Mouse (Mus musculus) embryonic facial prominence, embryonic 12.5 days (tissue): ENCODE results near the gene Tmem263. TPM values are rescaled to one million over a fixed set of nuclear protein-coding genes. Genes with fewer than 3 reads are reported as not detected.

Experiments
- ATAC-seq: fragments of 200-750 bp; cut with Nextera tagmentation; 2 replicates; pipeline ENCODE4 v1.8.0; 2017; ENCODE audit not compliant: insufficient number of reproducible peaks, insufficient read depth, low FRiP score, low TSS enrichment
- H3K27ac ChIP-seq: fragments of 300-500 bp; sonication (generic); 2 replicates; pipeline ENCODE4 v1.5.1; 2016; ENCODE audit warnings: mild to moderate bottlenecking
- H3K27me3 ChIP-seq: fragments of 300-500 bp; sonication (generic); 2 replicates; pipeline ENCODE4 v1.6.1; 2016; ENCODE audit warnings: mild to moderate bottlenecking, moderate library complexity
- H3K36me3 ChIP-seq: fragments of 300-500 bp; sonication (generic); 2 replicates; pipeline ENCODE4 v1.6.1; 2016; ENCODE audit warnings: mild to moderate bottlenecking
- H3K4me1 ChIP-seq: fragments of 300-500 bp; sonication (generic); 2 replicates; pipeline ENCODE4 v1.6.1; 2016
- H3K4me2 ChIP-seq: fragments of 300-500 bp; sonication (generic); replicated peaks from 2 replicates; pipeline ENCODE4 v1.6.1; 2016; ENCODE audit warnings: mild to moderate bottlenecking, moderate library complexity
- H3K4me3 ChIP-seq: fragments of 300-500 bp; sonication (generic); 2 replicates; pipeline ENCODE4 v1.5.1; 2016; ENCODE audit warnings: mild to moderate bottlenecking
- H3K9ac ChIP-seq: fragments of 300-500 bp; sonication (generic); 2 replicates; pipeline ENCODE4 v1.6.1; 2016; ENCODE audit warnings: mild to moderate bottlenecking, moderate library complexity
- H3K9me3 ChIP-seq: fragments of 300-500 bp; sonication (generic); 2 replicates; pipeline ENCODE4 v1.6.1; 2016; ENCODE audit warnings: mild to moderate bottlenecking, moderate library complexity
- WGBS: fragments of 180-500 bp; shearing (Covaris S2); methylation state at CpG from one replicate; pipeline ENCODE4 v1.1.7; 2016; 5-methylcytosine and 5-hydroxymethylcytosine counted together
- polyA plus RNA-seq: library from polyadenylated mRNA; unstranded; fragments of >200 nt; fragmentation: Nextera tagmentation; extraction: Ambion mirVana; gene quantifications from 2 replicates; pipeline ENCODE4 v1.2.1, GENCODE M21; 2016

Tmem263 gene
- polyA plus RNA-seq, 1 experiment from 2014 or later, result 109 TPM

GRCm38 (mm10) chr10:85141465-85141864, 39.0 kb downstream of the Tmem263 start:
- Histone ChIP-seq H3K27me3 (no peaks in the 10 kb centered on the region), H3K4me2 (no peak overlapping the region), H3K9me3 (no peaks in the 10 kb centered on the region), H3K36me3 (peaks cover 7% of the 10 kb centered on the region), H3K4me3 (no peak overlapping the region), H3K27ac (no peak overlapping the region), H3K9ac (no peak overlapping the region), H3K4me1 (no peaks in the 10 kb centered on the region)
- WGBS, result 78% methylated on average over 9 of the region's 9 CpGs
- ATAC-seq, result no peak

- Histone ChIP-seq H3K4me3 (no peak overlapping the region), H3K27ac (no peak overlapping the region), H3K4me2 (no peak overlapping the region), H3K9ac (no peak overlapping the region), H3K4me1 (no peaks in the 10 kb centered on the region), H3K27me3 (no peaks in the 10 kb centered on the region), H3K9me3 (no peaks in the 10 kb centered on the region), H3K36me3 (peaks cover 23% of the 10 kb centered on the region)
- WGBS, result 86% methylated on average over 14 of the region's 14 CpGs
- no peak for ATAC-seq
These were observed 43.9 kb downstream of the Tmem263 start for GRCm38 (mm10) chr10:85146282-85146681.

GRCm38 (mm10) chr10:85149226-85149625, 46.8 kb downstream of the Tmem263 start:
- Histone ChIP-seq H3K9me3 (no peaks in the 10 kb centered on the region), H3K36me3 (peaks cover 23% of the 10 kb centered on the region), H3K9ac (no peak overlapping the region), H3K4me1 (no peaks in the 10 kb centered on the region), H3K27ac (no peak overlapping the region), H3K4me3 (no peak overlapping the region), H3K27me3 (no peaks in the 10 kb centered on the region), H3K4me2 (no peak overlapping the region)
- ATAC-seq, result no peak
- WGBS, result 80% methylated on average over 5 of the region's 5 CpGs

- Histone ChIP-seq H3K9ac (no peak overlapping the region), H3K27me3 (no peaks in the 10 kb centered on the region), H3K36me3 (0 out of 2 replicates have a peak, but pooled peaks cover 6% of the 10 kb centered on the region), H3K4me2 (no peak overlapping the region), H3K4me1 (no peaks in the 10 kb centered on the region), H3K4me3 (no peak overlapping the region), H3K9me3 (no peaks in the 10 kb centered on the region), H3K27ac (no peak overlapping the region)
- no peak for ATAC-seq
- 10% methylated on average over 2 of the region's 2 CpGs for WGBS
These were observed 51.8 kb downstream of the Tmem263 start for GRCm38 (mm10) chr10:85154195-85154594.

GRCm38 (mm10) chr10:85157451-85157850, 55.0 kb downstream of the Tmem263 start:
- H3K27me3 ChIP-seq, result no peaks in the 10 kb centered on the region
- H3K9me3 ChIP-seq, result no peaks in the 10 kb centered on the region
- H3K4me2 ChIP-seq, result no peak overlapping the region
- WGBS, result 88% methylated on average over 7 of the region's 7 CpGs
- H3K9ac ChIP-seq, result no peak overlapping the region
- H3K36me3 ChIP-seq, result no peaks in the 10 kb centered on the region
- H3K27ac ChIP-seq, result no peak overlapping the region
- H3K4me3 ChIP-seq, result no peak overlapping the region
- ATAC-seq, result no peak
- no peaks in the 10 kb centered on the region for H3K4me1 ChIP-seq

GRCm38 (mm10) chr10:85159989-85160619, 57.7 kb downstream of the Tmem263 start:
- Histone ChIP-seq H3K4me1 (no peaks in the 10 kb centered on the region), H3K9me3 (no peaks in the 10 kb centered on the region), H3K4me3 (no peak overlapping the region), H3K27ac (no peak overlapping the region), H3K27me3 (no peaks in the 10 kb centered on the region), H3K36me3 (no peaks in the 10 kb centered on the region), H3K4me2 (no peak overlapping the region), H3K9ac (no peak overlapping the region)
- ATAC-seq, result no peak
- 75% methylated on average over 1 of the region's 1 CpGs for WGBS

GRCm38 (mm10) chr10:85161745-85162351, 59.4 kb downstream of the Tmem263 start:
- ATAC-seq, result no peak
- no peaks in the 10 kb centered on the region for H3K27me3 ChIP-seq
- WGBS, result 85% methylated on average over 5 of the region's 5 CpGs

GRCm38 (mm10) chr10:85164791-85165190, 62.4 kb downstream of the Tmem263 start:
- H3K4me1 ChIP-seq, result no peaks in the 10 kb centered on the region
- WGBS, result 94% methylated on average over 13 of the region's 13 CpGs
- no peak for ATAC-seq

More at GRCm38 (mm10) chr10:85161745-85162351, 59.4 kb downstream of the Tmem263 start:
- no peak overlapping the region for H3K4me3 ChIP-seq
- no peaks in the 10 kb centered on the region for H3K9me3 ChIP-seq
- H3K27ac ChIP-seq, result no peak overlapping the region
- no peaks in the 10 kb centered on the region for H3K36me3 ChIP-seq
- no peaks in the 10 kb centered on the region for H3K4me1 ChIP-seq
- no peak overlapping the region for H3K4me2 ChIP-seq
- no peak overlapping the region for H3K9ac ChIP-seq

GRCm38 (mm10) chr10:85165306-85165705, 62.9 kb downstream of the Tmem263 start:
- 85% methylated on average over 5 of the region's 5 CpGs for WGBS
- H3K4me2 ChIP-seq, result no peak overlapping the region

More at GRCm38 (mm10) chr10:85164791-85165190, 62.4 kb downstream of the Tmem263 start:
- Histone ChIP-seq H3K27ac (no peak overlapping the region), H3K9me3 (no peaks in the 10 kb centered on the region), H3K36me3 (no peaks in the 10 kb centered on the region), H3K4me3 (no peak overlapping the region), H3K27me3 (no peaks in the 10 kb centered on the region), H3K4me2 (no peak overlapping the region), H3K9ac (no peak overlapping the region)

More at GRCm38 (mm10) chr10:85165306-85165705, 62.9 kb downstream of the Tmem263 start:
- H3K4me1 ChIP-seq, result no peaks in the 10 kb centered on the region
- no peak overlapping the region for H3K27ac ChIP-seq
- no peaks in the 10 kb centered on the region for H3K36me3 ChIP-seq
- no peaks in the 10 kb centered on the region for H3K27me3 ChIP-seq
- H3K4me3 ChIP-seq, result no peak overlapping the region
- no peak overlapping the region for H3K9ac ChIP-seq
- H3K9me3 ChIP-seq, result no peaks in the 10 kb centered on the region
- no peak for ATAC-seq

Other genes with a start within 250 kb of the Tmem263 start
- gene Ric8b, start 185.0 kb upstream of the Tmem263 start, polyA plus RNA-seq, result 30.4 and 32.6 TPM in 2 replicates
- gene Fhl4, start 132 bp upstream of the Tmem263 start, polyA plus RNA-seq, result 0.88 and 1.6 TPM in 2 replicates
- gene Mterf2, start 25.4 kb downstream of the Tmem263 start, polyA plus RNA-seq, result 26.3 and 28.9 TPM in 2 replicates
- 37.8 and 38.4 TPM in 2 replicates for gene Cry1, start 82.4 kb downstream of the Tmem263 start, polyA plus RNA-seq